Mouse (Mus musculus) liver, embryonic 14 days (tissue): ENCODE data around the gene Gnao1. TPM values are rescaled to one million over a fixed set of nuclear protein-coding genes. Genes with fewer than 3 reads are reported as not detected.

Source experiments
- polyA plus RNA-seq: library from polyadenylated mRNA; depleted of rRNA; stranded (reverse); fragments of >200 nt; gene quantifications from 2 replicates; pipeline ENCODE4 v1.2.3, GENCODE M21; 2012; rRNA removed

Gene Gnao1
- polyA plus RNA-seq: 0.45 and 1.5 TPM in 2 replicates

GRCm38 (mm10) chr8:93809686-93810027, at the start of gene Gnao1:
Gene Gnao1 (plus strand): TSS chr8:93809966.

GRCm38 (mm10) chr8:94012013-94012951, 202.5 kb downstream of the Gnao1 start, which contains the start of gene Amfr:
Gene Amfr (minus strand): TSS chr8:94012842.

Other genes with a start within 250 kb of the Gnao1 start
- gene Amfr, start 202.9 kb downstream of the Gnao1 start, polyA plus RNA-seq: 35.0 and 41.4 TPM in 2 replicates
- gene Nudt21, start 227.1 kb downstream of the Gnao1 start, polyA plus RNA-seq: 34.3 and 38.5 TPM in 2 replicates
- 3.1 and 3.3 TPM in 2 replicates for gene Ogfod1, start 227.2 kb downstream of the Gnao1 start, polyA plus RNA-seq